Mouse (Mus musculus): ENCODE results near the gene Stxbp3.

The Stxbp3 gene

DNA sequence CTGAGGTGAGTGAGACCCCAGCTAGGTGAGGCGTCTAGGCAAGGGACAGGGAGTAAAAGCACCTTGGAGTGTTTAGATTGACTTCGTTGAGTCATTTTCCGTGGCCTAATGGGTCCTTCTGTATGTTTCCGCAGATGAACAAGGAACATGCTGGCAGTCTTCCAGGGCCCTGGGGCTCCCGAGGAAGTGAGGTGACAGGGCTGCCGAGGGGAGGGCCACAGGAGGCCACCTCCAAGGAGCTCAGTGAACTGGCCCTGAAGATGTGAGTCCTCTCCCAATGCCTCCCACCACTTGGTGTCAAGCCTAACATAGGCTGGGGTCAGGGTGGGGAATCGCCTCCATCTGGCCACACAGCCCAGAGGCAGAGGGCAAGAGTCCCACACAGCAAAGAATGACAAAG, 75.3 kb downstream of the Stxbp3 start:
- ChIA-PET CTCF (interaction anchor here in 1 of 4 experiments (0.5 kb wide), 1 partner anchor 91 kb away, joined by 3 read pairs; no protein-coding TSS in a partner anchor), POLR2A (interaction anchor here in 1 of 4 experiments (0.5 to 0.7 kb wide), 2 partner anchors 173 to 193 kb away, joined by 3 to 6 read pairs; no protein-coding TSS in a partner anchor)

DNA sequence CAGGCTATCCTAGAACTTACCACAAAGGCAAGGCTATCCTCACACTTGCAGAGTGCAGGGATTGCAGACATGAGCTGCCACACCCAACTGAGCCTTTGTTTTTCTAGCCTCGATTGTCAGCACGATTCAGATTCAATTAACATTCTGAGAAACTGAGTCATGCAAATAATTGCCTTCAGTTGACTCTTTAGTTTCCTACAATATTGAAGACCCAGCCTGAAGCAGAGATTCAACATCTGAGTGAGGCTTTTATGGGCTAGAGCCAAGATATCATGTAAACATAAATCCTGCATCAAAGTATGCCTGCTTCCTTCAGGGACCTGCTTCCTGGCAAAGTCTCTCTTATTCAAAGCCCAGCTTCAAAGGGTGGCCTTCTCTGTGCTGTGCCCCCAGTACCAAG, 76.6 kb downstream of the Stxbp3 start:
- ChIA-PET POLR2A (interaction anchor here in 1 of 4 experiments (0.6 to 0.7 kb wide), 2 partner anchors 18 to 42 kb away, joined by 4 to 5 read pairs; partner anchors contain the start of gene Gpsm2), CTCF (interaction anchor here in 1 of 4 experiments (1.6 kb wide), 1 partner anchor 62 kb away, joined by 4 read pairs; no protein-coding TSS in a partner anchor)

DNA sequence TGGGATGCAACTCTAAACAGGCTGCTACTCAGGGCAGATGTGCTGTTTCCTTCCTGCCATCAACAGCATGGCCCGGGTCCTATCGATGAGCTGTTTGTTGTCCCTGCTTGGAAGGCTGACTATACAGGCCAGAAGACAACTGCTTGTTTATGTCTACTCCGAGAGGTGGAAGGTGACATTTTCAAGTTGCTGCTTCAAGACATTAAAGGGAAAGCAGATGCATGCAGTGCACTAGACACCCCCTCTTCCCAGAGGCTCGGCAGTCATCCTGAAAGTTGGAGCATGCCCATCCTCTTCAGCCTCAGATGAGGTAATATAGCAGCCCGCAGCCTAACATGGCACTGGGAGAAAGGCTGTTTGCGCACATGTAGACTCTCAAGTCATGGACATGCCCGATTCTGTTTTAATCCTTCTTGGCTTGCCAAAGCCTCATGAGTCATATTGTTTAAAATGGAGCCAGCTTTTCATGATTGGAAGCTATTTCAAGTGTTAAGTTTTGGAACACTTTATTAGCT, 77.7 kb downstream of the Stxbp3 start:
- ChIA-PET CTCF (interaction anchor here in 2 of 4 experiments (0.6 to 1.6 kb wide), 2 partner anchors 32 to 61 kb away, joined by 3 to 4 read pairs; no protein-coding TSS in a partner anchor), POLR2A (interaction anchor here in 2 of 4 experiments (1.2 to 1.6 kb wide), 2 partner anchors 41 to 77 kb away, joined by 4 to 5 read pairs; partner anchors contain the start of genes Gpsm2 (in 1 of the 2) and Stxbp3 (in 1 of the 2))

DNA sequence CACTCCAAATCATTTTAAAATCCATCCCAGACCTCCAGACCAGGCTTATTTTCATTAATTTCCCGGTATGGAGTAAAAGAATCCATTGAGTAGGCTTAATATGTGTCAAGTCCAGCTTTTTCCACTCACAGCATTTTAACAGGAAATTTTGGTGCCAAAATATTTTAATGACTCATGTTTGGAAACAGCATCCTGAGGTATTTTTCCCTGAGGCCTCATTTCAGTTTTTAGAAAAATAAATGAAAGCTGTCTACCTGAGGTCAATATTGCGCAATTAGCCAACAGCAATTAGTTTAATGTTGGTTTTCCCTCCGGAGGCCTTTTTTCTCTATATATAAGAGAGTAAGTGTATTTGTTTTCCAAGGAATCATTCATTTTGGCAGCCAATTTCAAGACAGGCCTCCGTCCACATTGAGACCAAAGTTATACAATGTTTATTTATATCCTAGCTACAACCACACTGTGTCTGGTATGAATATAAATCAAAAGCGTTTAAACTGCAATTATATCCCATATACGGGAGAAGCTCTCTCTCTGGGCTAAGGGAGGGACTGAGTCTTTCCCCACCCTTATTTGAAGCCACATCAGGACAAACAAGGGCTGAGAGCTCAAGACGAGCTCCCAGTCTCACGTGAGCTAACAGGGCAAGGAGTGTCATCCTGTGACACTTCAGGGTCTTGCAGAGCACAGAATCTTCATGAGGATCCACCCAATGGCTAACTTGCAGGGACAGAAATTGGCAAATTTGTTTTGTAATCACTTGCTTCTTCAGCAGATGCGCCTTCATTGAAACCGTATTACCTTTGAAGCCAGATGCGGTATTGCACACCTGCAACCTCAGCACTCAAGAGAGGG, 80.5 kb downstream of the Stxbp3 start:
- CTCF ChIA-PET, result no interaction called here
- POLR2A ChIA-PET, result interaction anchor here in 1 of 4 experiments (0.5 kb wide), 1 partner anchor 38 kb away, joined by 3 read pairs; the partner anchor contains the start of gene Gpsm2

DNA sequence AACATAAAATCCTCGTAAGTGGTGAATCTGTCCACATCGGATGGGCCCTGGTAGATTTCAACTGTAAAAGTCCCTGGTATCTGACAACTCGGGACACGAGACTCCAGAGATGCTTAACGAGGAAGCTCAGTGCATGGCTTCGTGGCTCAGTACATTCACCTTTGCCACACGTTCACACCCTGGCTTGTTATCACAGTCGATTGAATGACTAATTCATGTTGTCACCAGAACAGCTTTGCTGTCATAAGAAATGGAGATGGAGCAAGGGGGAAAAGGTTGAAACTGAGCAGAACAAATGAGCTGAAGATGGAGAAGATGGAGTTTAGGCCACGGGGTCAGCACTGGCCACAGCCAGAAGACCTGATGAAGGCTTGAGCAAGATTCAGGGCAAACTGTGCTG, 82.8 kb downstream of the Stxbp3 start:
- POLR2A ChIA-PET, result no interaction called here
- CTCF ChIA-PET, result interaction anchor here in 1 of 4 experiments (0.5 kb wide), 1 partner anchor 8 kb away, joined by 5 read pairs; no protein-coding TSS in a partner anchor

DNA sequence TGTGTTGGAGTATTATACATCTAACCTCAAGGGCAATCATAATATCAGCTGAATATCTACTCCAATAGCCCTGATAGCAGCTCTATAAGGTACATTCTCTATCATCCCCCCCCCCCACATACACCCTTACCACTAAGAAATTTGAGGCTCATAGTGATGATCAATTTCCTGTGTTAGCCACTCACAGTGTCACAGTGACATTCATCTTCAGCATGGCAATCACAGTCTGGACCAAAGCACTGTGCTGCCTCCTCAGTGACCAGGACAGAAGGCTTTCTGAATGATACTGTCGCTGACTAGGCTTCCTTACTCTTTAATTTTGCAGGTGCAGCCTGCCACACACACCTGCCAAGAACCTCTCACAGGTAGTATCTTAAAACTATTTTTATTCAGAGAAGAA, 84.2 kb downstream of the Stxbp3 start:
- CTCF ChIA-PET, result interaction anchor here in 1 of 4 experiments (1.0 kb wide), 1 partner anchor 101 kb away, joined by 5 read pairs; no protein-coding TSS in a partner anchor
- POLR2A ChIA-PET, result interaction anchor here in 1 of 4 experiments (1.9 kb wide), 1 partner anchor 34 kb away, joined by 6 read pairs; the partner anchor contains the start of gene Gpsm2

DNA sequence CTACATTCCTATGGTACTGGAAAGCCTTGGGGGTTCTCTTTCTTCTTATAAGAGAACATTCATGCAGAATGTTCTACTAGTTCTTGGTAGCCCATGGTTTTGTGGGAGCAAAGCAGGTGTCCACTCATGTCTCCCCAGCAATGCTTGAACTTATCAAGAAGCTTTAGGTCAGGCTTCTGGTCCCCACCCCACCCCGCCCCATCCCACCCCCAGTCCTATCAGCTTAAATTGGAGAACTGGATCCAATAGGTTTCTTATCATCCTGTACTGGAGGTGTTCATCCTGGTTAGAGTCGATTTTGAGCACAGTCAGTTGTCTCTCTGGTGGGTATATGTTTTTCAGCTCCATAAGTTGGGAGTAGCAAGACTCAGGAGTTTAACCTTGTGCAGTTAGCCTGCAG, 84.8 kb downstream of the Stxbp3 start:
- ChIA-PET CTCF (interaction anchor here in 1 of 4 experiments (1.0 kb wide), 1 partner anchor 100 kb away, joined by 5 read pairs; no protein-coding TSS in a partner anchor), POLR2A (interaction anchor here in 1 of 4 experiments (1.9 kb wide), 1 partner anchor 34 kb away, joined by 6 read pairs; the partner anchor contains the start of gene Gpsm2)

DNA sequence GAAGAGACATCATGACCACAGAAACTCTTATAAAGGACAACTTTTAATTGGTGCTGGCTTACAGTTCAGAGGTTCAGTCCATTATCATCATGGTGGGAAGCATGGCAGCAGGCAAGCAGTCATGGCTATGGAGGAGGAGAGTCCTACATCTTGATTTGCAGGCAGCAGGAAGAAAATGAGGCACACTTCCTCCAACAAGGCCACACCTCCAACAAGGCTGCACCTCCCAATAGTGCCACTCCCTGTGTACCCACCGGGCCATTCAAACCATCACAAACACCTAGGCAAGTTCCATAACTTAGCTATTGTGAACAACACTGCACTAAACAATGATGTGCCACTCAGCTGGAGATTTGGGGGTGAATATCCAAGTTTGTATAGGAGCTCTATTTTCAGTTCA, 85.8 kb downstream of the Stxbp3 start:
- CTCF ChIA-PET, result no interaction called here
- POLR2A ChIA-PET, result interaction anchor here in 1 of 4 experiments (1.9 kb wide), 1 partner anchor 33 kb away, joined by 6 read pairs; the partner anchor contains the start of gene Gpsm2

DNA sequence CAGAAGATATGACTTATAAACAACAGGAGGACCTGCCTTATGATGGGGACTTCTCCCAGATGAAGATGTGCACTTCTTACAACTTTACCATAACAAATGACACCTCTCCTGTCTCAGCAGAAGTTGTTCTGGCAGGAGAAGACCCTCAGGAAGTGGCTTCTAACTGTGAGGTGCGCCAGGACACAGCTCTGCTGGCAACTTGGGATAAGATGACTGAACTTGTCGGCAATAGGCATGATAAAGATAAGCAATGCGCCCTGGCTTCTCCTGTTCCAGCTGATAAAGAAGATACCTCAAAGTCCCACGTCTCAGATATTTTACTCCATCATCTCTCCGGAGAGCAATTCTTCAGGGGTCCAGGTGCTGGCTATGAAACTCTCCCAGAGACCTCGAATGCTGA, 88.6 kb downstream of the Stxbp3 start:
- POLR2A ChIA-PET, result no interaction called here
- CTCF ChIA-PET, result no interaction called here

DNA sequence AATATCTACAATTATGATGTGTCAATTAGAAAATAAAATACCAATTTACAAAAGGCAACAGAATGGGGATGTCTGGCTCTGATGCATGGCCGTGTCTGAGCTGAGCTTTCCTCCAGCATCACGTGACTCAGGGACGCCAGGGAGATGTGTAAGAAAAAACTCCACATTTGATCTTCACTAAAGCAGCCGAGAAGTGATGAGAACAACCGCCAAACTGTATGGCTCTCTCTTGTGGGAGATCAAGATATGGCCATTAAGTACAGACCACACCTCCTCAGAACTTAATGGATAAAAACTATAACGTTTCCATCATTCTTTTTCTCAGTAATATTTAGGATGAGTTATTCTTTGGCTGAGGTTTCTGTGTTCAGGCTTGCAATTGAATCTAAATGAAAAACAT, 89.3 kb downstream of the Stxbp3 start:
- ChIA-PET POLR2A (no interaction called here), CTCF (no interaction called here)

DNA sequence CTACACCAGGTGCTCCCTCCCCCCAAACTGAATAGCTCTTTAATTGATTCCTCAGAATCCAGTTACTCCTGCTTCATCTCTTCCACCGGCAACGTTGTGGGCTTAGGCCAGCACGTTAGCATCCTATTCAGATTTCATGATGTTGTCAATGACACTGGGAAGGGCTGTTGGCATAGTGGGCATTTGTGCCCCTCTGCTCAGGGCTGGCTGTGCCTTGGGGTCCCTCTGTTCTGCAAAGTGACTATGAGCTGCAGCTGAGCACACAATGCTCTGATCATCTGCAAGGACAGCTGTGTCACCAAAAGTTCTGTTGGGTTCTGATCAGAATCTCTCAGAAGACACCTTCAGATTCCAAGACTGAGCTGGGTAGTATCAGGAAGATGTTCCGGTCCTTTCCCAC, 96.3 kb downstream of the Stxbp3 start:
- POLR2A ChIA-PET, result no interaction called here
- CTCF ChIA-PET, result no interaction called here
